Mouse (Mus musculus) ES-E14 (cell line): ENCODE measurements at regions not wholly inside any gene's neighbourhood (a gene's known extent, or its start where the extent isn't known, plus 50 kb on each side); places are given as distances from the start of the nearest gene placed in this dataset.

Experiments
- DNase-seq: peaks from one replicate; pipeline ENCODE4 v3.0.0-alpha.2; 2013; ENCODE audit warnings: low read depth, low spot score
- H3K27ac ChIP-seq: 2 replicates; pipeline ENCODE4 v1.5.1; 2012; ENCODE audit warnings: low read depth, mild to moderate bottlenecking, low read length, moderate library complexity, mixed read lengths; ENCODE audit not compliant: poor library complexity, insufficient read depth, severe bottlenecking
- H3K36me3 ChIP-seq: 2 replicates; pipeline ENCODE4 v1.6.1; 2012; ENCODE audit warnings: mild to moderate bottlenecking, low read length, moderate library complexity, mixed read lengths; ENCODE audit not compliant: control insufficient read depth, poor library complexity, insufficient read depth, severe bottlenecking
- H3K4me1 ChIP-seq, 2 experiments: fragments of 150-350 bp in 1 of 2; sonication (generic) in 1 of 2; 2 replicates each; pipeline ENCODE4 v1.6.1; 2012; ENCODE audit warnings: low read length in 2 of 2, mild to moderate bottlenecking in 1 of 2, mixed read lengths in 1 of 2; ENCODE audit not compliant: control insufficient read depth in 2 of 2, insufficient read depth in 2 of 2, poor library complexity in 1 of 2
- H3K4me3 ChIP-seq, 2 experiments: fragments of 150-350 bp in 1 of 2; sonication (generic) in 1 of 2; 2 replicates each; pipeline ENCODE4 v1.5.1; 2012; ENCODE audit warnings: low read length in 2 of 2, low read depth in 1 of 2, mild to moderate bottlenecking in 1 of 2, mixed read lengths in 1 of 2; ENCODE audit not compliant: insufficient read depth in 1 of 2, poor library complexity in 1 of 2, severe bottlenecking in 1 of 2
- H3K9ac ChIP-seq: 2 replicates; pipeline ENCODE4 v1.6.1; 2012; ENCODE audit warnings: low read depth, mild to moderate bottlenecking, low read length, mixed read lengths; ENCODE audit not compliant: poor library complexity, insufficient read depth, severe bottlenecking
- H3K9me3 ChIP-seq: fragments of 150-350 bp; sonication (generic); 2 replicates; pipeline ENCODE4 v1.6.1; 2012; ENCODE audit warnings: low read depth, mild to moderate bottlenecking, low read length; ENCODE audit not compliant: control insufficient read depth, insufficient read depth
- CHD2 ChIP-seq: IDR thresholded peaks from 2 replicates; pipeline ENCODE4 v1.6.1; 2014; ENCODE audit warnings: mild to moderate bottlenecking, low read depth, low read length, inconsistent platforms
- HCFC1 ChIP-seq: IDR thresholded peaks from 2 replicates; pipeline ENCODE4 v1.6.1; 2012; ENCODE audit warnings: low read length, inconsistent platforms, borderline replicate concordance; ENCODE audit not compliant: insufficient read depth
- MAFK ChIP-seq: IDR thresholded peaks from 2 replicates; pipeline ENCODE4 v1.6.1; 2014; ENCODE audit warnings: mild to moderate bottlenecking, low read depth, low read length, inconsistent platforms; ENCODE audit not compliant: insufficient read depth
- ZC3H11A ChIP-seq: IDR thresholded peaks from 2 replicates; pipeline ENCODE4 v1.6.1; 2012; ENCODE audit warnings: low read depth, mild to moderate bottlenecking, inconsistent platforms, low read length, borderline replicate concordance
- ZNF384 ChIP-seq: IDR thresholded peaks from 2 replicates; pipeline ENCODE4 v1.6.1; 2012; ENCODE audit warnings: low read depth, low read length, inconsistent platforms
- in situ Hi-C, 2 experiments: fragments of 600-800 bp; cut with MboI; formaldehyde crosslinking; loops; one replicate each; pipeline ENCODE4 v1.15.1; 2025; ENCODE audit warnings: low sequenced_read_pairs in 2 of 2, inconsistent platforms in 1 of 2; ENCODE audit not compliant: unreplicated experiment in 2 of 2

DNA sequence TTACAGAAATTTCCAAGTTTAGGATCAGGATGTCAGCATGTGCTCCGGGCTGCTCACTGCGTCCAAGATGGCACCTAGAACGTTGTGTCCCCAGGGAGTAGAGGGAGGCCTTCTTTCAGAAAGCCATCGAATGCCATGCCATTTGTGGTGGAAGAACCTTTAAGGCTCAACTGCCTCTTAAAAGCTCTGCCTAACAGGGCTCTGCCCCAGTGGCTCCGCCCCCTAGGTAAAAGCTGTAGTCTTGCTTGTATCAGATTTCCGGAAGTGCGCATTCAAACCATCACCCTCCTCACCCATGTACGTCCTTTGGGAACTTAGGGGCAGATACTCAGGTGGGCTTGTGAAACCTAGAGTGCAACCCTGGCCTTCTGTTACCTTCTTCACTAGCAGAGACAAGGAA, 54.0 kb upstream of the Psmd7 start:
- no peak for DNase-seq
- H3K27ac ChIP-seq, result no peak overlapping the region
- H3K36me3 ChIP-seq, result no peaks in the 10 kb centered on the region
- in situ Hi-C loops, result no loop called here
- peaks cover 5 to 8% of the 10 kb centered on the region in 2 experiments; a peak in 2 of 4 replicates for H3K4me1 ChIP-seq
- no peaks in the 10 kb centered on the region for H3K9me3 ChIP-seq
- H3K9ac ChIP-seq, result no peak overlapping the region
- no peak overlapping the region for H3K4me3 ChIP-seq
- TF ChIP-seq CHD2, result no peak
- no peak for TF ChIP-seq ZNF384
- TF ChIP-seq HCFC1, result no peak
- no peak for TF ChIP-seq MAFK
- TF ChIP-seq ZC3H11A, result no peak

DNA sequence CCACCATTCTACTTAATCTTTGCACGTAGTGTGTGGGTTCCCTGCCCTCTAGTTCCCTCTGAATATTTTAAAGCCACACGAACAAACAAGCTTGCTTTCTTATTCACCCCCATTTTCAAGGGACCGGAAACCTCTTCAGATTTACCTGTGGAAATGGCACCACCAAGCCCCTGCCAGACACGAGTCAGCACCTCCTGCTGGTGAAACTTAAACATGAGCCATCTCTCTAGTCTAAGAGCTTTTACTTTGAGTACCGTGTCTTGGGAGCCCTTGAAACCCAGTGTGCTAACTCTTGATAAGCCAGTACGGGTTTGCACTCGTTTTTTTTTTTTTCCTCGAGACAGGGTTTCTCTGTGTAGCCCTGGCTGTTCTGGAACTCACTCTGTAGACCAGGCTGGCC, 59.7 kb upstream of the Psmd7 start:
- Histone ChIP-seq H3K9me3 (no peaks in the 10 kb centered on the region), H3K27ac (no peak overlapping the region)
- in situ Hi-C loops, result no loop called here

DNA sequence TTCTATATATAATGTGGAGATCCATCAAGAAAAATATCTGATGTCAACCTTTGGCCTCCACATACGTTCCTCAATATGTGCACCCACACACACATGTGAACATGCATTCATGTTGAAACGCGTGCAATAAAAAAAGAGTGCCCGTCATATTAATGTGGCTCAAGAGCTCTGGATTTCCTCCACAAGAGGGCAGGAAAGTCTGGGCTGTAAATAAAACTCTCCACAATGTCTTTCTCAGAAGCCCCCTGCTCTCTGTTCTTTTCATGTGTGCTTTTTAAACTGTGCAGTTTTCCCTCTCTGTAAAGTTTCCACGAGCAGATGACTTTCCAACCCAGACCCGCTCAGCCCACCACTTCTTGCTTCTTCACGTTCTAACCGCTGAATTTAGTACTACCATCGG, 62.0 kb upstream of the Psmd7 start:
- Histone ChIP-seq H3K27ac (no peak overlapping the region), H3K4me1 (0 out of 4 replicates have a peak, but pooled peaks cover 0 to 3% of the 10 kb centered on the region in 2 experiments), H3K36me3 (no peaks in the 10 kb centered on the region), H3K9ac (no peak overlapping the region), H3K4me3 (no peak overlapping the region), H3K9me3 (no peaks in the 10 kb centered on the region)
- TF ChIP-seq ZNF384 (no peak), HCFC1 (no peak), CHD2 (no peak), MAFK (no peak), ZC3H11A (no peak)
- in situ Hi-C loops, result no loop called here
- DNase-seq, result no peak

More for the DNA sequence above, 59.7 kb upstream of the Psmd7 start:
- Histone ChIP-seq H3K4me3 (no peak overlapping the region), H3K36me3 (no peaks in the 10 kb centered on the region), H3K9ac (no peak overlapping the region), H3K4me1 (peaks cover 2 to 5% of the 10 kb centered on the region in 2 experiments; a peak in 1 of 4 replicates)
- TF ChIP-seq HCFC1 (no peak), ZNF384 (no peak), MAFK (no peak), CHD2 (no peak), ZC3H11A (no peak)
- peak; percentile 30 for DNase-seq

DNA sequence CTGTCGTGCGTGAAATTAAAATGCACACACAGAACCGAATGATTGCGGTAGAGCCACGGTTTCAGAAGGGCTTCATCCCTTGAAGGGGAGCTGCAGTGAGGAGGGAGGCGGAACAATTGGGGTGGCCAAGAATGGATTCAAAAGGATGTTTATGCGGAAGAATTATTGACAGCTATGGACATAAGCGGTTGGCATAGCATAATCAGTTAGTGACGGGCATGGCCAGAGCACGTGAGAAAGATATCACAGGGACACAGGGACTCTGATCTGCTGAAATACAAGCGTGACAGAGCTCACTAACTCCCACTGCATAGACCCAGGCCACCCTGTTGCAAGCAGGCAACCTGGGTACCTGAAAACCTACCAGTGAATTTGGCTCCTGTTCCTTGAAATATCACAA, 63.2 kb upstream of the Psmd7 start:
- TF ChIP-seq ZNF384 (no peak), ZC3H11A (no peak), HCFC1 (no peak), CHD2 (no peak)
- Histone ChIP-seq H3K9me3 (no peaks in the 10 kb centered on the region), H3K4me3 (no peak overlapping the region), H3K9ac (no peak overlapping the region), H3K36me3 (no peaks in the 10 kb centered on the region), H3K27ac (no peak overlapping the region), H3K4me1 (0 out of 4 replicates have a peak, but pooled peaks cover 0 to 3% of the 10 kb centered on the region in 2 experiments)
- in situ Hi-C loops, result no loop called here
- no peak for DNase-seq

DNA sequence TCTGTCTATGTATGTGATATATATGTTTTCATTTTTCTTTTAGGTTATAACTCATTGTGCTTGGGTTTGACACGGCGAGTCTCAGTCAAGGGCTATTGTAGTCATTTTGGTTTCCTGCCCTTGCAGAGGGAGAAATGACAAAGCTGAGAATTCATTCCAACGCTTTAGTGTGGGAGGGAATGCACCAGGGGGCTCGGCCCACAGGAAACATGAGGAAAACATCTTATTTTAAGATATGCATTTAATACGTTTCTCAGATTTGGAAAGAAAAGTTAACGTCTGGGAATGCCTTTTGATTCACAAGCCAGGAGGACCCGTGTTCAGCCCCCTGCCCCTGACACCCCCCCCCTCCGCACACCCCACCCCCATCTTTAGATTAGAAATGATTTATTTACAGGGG, 64.0 kb upstream of the Psmd7 start:
- DNase-seq, result no peak
- Histone ChIP-seq H3K27ac (no peak overlapping the region), H3K4me1 (0 out of 4 replicates have a peak, but pooled peaks cover 0 to 3% of the 10 kb centered on the region in 2 experiments), H3K9ac (no peak overlapping the region), H3K36me3 (no peaks in the 10 kb centered on the region), H3K9me3 (no peaks in the 10 kb centered on the region), H3K4me3 (no peak overlapping the region)
- TF ChIP-seq HCFC1 (no peak), ZC3H11A (no peak), MAFK (no peak)
- in situ Hi-C loops, result no loop called here
